Mouse (Mus musculus): ENCODE data around the gene Endov. TPM values are rescaled to one million over a fixed set of nuclear protein-coding genes. Genes with fewer than 3 reads are reported as not detected.
A peak's percentile ranks its signal among the peaks of the same experiment; 100 is the strongest.

The Endov gene
- polyA plus RNA-seq, 1 experiment = 16.6 TPM

- no peaks in the 10 kb centered on the region for H3K27me3 ChIP-seq (ENCODE audit: control insufficient read depth, insufficient read depth, insufficient read length)
- no peak overlapping the region for H3K4me2 ChIP-seq (ENCODE audit: low read depth)
- no peak for TF ChIP-seq POLR2AphosphoS2 (IDR thresholded peaks at IDR 0.05; ENCODE audit: insufficient read length, low read depth)
- no peak for TF ChIP-seq CEBPB (IDR thresholded peaks at IDR 0.05; ENCODE audit: insufficient read depth, poor library complexity, severe bottlenecking)
- TF ChIP-seq SRF (IDR thresholded peaks at IDR 0.05; ENCODE audit: control insufficient read depth, insufficient read length, low read depth) = no peak
- no peak for TF ChIP-seq POLR2A (IDR thresholded peaks at IDR 0.05; ENCODE audit: insufficient read length, low read depth)
- no peak for TF ChIP-seq MYOD1 (IDR thresholded peaks at IDR 0.05; ENCODE audit: control insufficient read depth in 1 of 3, insufficient read length in 2 of 3, low read depth in 2 of 3)
- no peak for TF ChIP-seq E2F4 (IDR thresholded peaks at IDR 0.05; ENCODE audit: insufficient read depth)
- no peak for TF ChIP-seq TCF3 (IDR thresholded peaks at IDR 0.05; ENCODE audit: insufficient read length, low read depth)
- TF ChIP-seq USF1 (IDR thresholded peaks at IDR 0.05; ENCODE audit: low read depth) = no peak
- no peak for TF ChIP-seq TCF12 (IDR thresholded peaks at IDR 0.05; ENCODE audit: insufficient read depth, poor library complexity, severe bottlenecking)
- TF ChIP-seq MAX (IDR thresholded peaks at IDR 0.05; ENCODE audit: low read depth) = no peak
- TF ChIP-seq MYOG (IDR thresholded peaks at IDR 0.05; ENCODE audit: control insufficient read depth in 1 of 3, insufficient read depth in 1 of 3, insufficient read length in 2 of 3, low read depth in 2 of 3) = no peak
- no peak overlapping the region for H3K4me3 ChIP-seq
- H3ac ChIP-seq (ENCODE audit: control insufficient read depth, insufficient read length) = no peak overlapping the region
- no peaks in the 10 kb centered on the region for H3K79me2 ChIP-seq (ENCODE audit: control insufficient read depth, insufficient read depth)
- H3K36me3 ChIP-seq (ENCODE audit: control insufficient read depth, insufficient read depth) = no peaks in the 10 kb centered on the region
Observed at GRCm38 (mm10) chr11:119532460-119532859, 41.3 kb downstream of the Endov start.

- Histone ChIP-seq H3K27me3 (ENCODE audit: control insufficient read depth, insufficient read depth, insufficient read length) (no peaks in the 10 kb centered on the region), H3K79me2 (ENCODE audit: control insufficient read depth, insufficient read depth) (no peaks in the 10 kb centered on the region), H3K4me2 (ENCODE audit: low read depth) (no peak overlapping the region), H3K4me3 (no peak overlapping the region), H3K36me3 (ENCODE audit: control insufficient read depth, insufficient read depth) (no peaks in the 10 kb centered on the region), H3ac (ENCODE audit: control insufficient read depth, insufficient read length) (no peak overlapping the region)
- TF ChIP-seq MYOG (IDR thresholded peaks at IDR 0.05; ENCODE audit: control insufficient read depth in 1 of 3, insufficient read depth in 1 of 3, insufficient read length in 2 of 3, low read depth in 2 of 3) (no peak), CEBPB (IDR thresholded peaks at IDR 0.05; ENCODE audit: insufficient read depth, poor library complexity, severe bottlenecking) (no peak), MAX (IDR thresholded peaks at IDR 0.05; ENCODE audit: low read depth) (no peak), USF1 (IDR thresholded peaks at IDR 0.05; ENCODE audit: low read depth) (no peak)
Observed at GRCm38 (mm10) chr11:119533745-119534144, 42.6 kb downstream of the Endov start.

- no peaks in the 10 kb centered on the region for H3K27me3 ChIP-seq (ENCODE audit: control insufficient read depth, insufficient read depth, insufficient read length)
- H3K36me3 ChIP-seq (ENCODE audit: control insufficient read depth, insufficient read depth) = no peaks in the 10 kb centered on the region
- H3K79me2 ChIP-seq (ENCODE audit: control insufficient read depth, insufficient read depth) = no peaks in the 10 kb centered on the region
- no peak overlapping the region for H3K4me3 ChIP-seq
- TF ChIP-seq REST (IDR thresholded peaks at IDR 0.05; ENCODE audit: insufficient read depth, insufficient read length) (peak; percentile 80), SRF (IDR thresholded peaks at IDR 0.05; ENCODE audit: control insufficient read depth, insufficient read length, low read depth) (no peak), MYOD1 (IDR thresholded peaks at IDR 0.05; ENCODE audit: control insufficient read depth in 1 of 3, insufficient read length in 2 of 3, low read depth in 2 of 3) (no peak)
- H3K4me2 ChIP-seq (ENCODE audit: low read depth) = no peak overlapping the region
- H3ac ChIP-seq (ENCODE audit: control insufficient read depth, insufficient read length) = no peak overlapping the region
Observed at GRCm38 (mm10) chr11:119539944-119540343, 48.8 kb downstream of the Endov start.

- H3K79me2 ChIP-seq (ENCODE audit: control insufficient read depth, insufficient read depth) = no peaks in the 10 kb centered on the region
- no peaks in the 10 kb centered on the region for H3K27me3 ChIP-seq (ENCODE audit: control insufficient read depth, insufficient read depth, insufficient read length)
- no peaks in the 10 kb centered on the region for H3K36me3 ChIP-seq (ENCODE audit: control insufficient read depth, insufficient read depth)
- no peak overlapping the region for H3K4me3 ChIP-seq
- no peak overlapping the region for H3K4me2 ChIP-seq (ENCODE audit: low read depth)
- no peak for TF ChIP-seq SRF (IDR thresholded peaks at IDR 0.05; ENCODE audit: control insufficient read depth, insufficient read length, low read depth)
- TF ChIP-seq MYOG (IDR thresholded peaks at IDR 0.05; ENCODE audit: control insufficient read depth in 1 of 3, insufficient read depth in 1 of 3, insufficient read length in 2 of 3, low read depth in 2 of 3) = no peak
- TF ChIP-seq CEBPB (IDR thresholded peaks at IDR 0.05; ENCODE audit: insufficient read depth, poor library complexity, severe bottlenecking) = no peak
- no peak for TF ChIP-seq E2F4 (IDR thresholded peaks at IDR 0.05; ENCODE audit: insufficient read depth)
- TF ChIP-seq MAX (IDR thresholded peaks at IDR 0.05; ENCODE audit: low read depth) = no peak
- no peak for TF ChIP-seq TCF12 (IDR thresholded peaks at IDR 0.05; ENCODE audit: insufficient read depth, poor library complexity, severe bottlenecking)
- no peak for TF ChIP-seq TCF3 (IDR thresholded peaks at IDR 0.05; ENCODE audit: insufficient read length, low read depth)
- no peak for TF ChIP-seq USF1 (IDR thresholded peaks at IDR 0.05; ENCODE audit: low read depth)
- TF ChIP-seq MYOD1 (IDR thresholded peaks at IDR 0.05; ENCODE audit: control insufficient read depth in 1 of 3, insufficient read length in 2 of 3, low read depth in 2 of 3) = no peak
- TF ChIP-seq REST (IDR thresholded peaks at IDR 0.05; ENCODE audit: insufficient read depth, insufficient read length) = no peak
- TF ChIP-seq POLR2AphosphoS2 (IDR thresholded peaks at IDR 0.05; ENCODE audit: insufficient read length, low read depth) = no peak
- no peak for TF ChIP-seq POLR2A (IDR thresholded peaks at IDR 0.05; ENCODE audit: insufficient read length, low read depth)
- H3ac ChIP-seq (ENCODE audit: control insufficient read depth, insufficient read length) = no peak overlapping the region
Observed at GRCm38 (mm10) chr11:119540560-119540959, 49.4 kb downstream of the Endov start.

GRCm38 (mm10) chr11:119541082-119541481 lies 49.9 kb downstream of the Endov start:
- Histone ChIP-seq H3K4me3 (no peak overlapping the region), H3K27me3 (ENCODE audit: control insufficient read depth, insufficient read depth, insufficient read length) (no peaks in the 10 kb centered on the region), H3ac (ENCODE audit: control insufficient read depth, insufficient read length) (no peak overlapping the region), H3K4me2 (ENCODE audit: low read depth) (no peak overlapping the region), H3K36me3 (ENCODE audit: control insufficient read depth, insufficient read depth) (no peaks in the 10 kb centered on the region), H3K79me2 (ENCODE audit: control insufficient read depth, insufficient read depth) (no peaks in the 10 kb centered on the region)
- TF ChIP-seq SRF (IDR thresholded peaks at IDR 0.05; ENCODE audit: control insufficient read depth, insufficient read length, low read depth) (no peak), POLR2AphosphoS2 (IDR thresholded peaks at IDR 0.05; ENCODE audit: insufficient read length, low read depth) (no peak), MAX (IDR thresholded peaks at IDR 0.05; ENCODE audit: low read depth) (no peak), TCF3 (IDR thresholded peaks at IDR 0.05; ENCODE audit: insufficient read length, low read depth) (no peak), CEBPB (IDR thresholded peaks at IDR 0.05; ENCODE audit: insufficient read depth, poor library complexity, severe bottlenecking) (no peak), MYOG (IDR thresholded peaks at IDR 0.05; ENCODE audit: control insufficient read depth in 1 of 3, insufficient read depth in 1 of 3, insufficient read length in 2 of 3, low read depth in 2 of 3) (no peak), MYOD1 (IDR thresholded peaks at IDR 0.05; ENCODE audit: control insufficient read depth in 1 of 3, insufficient read length in 2 of 3, low read depth in 2 of 3) (no peak), POLR2A (IDR thresholded peaks at IDR 0.05; ENCODE audit: insufficient read length, low read depth) (no peak), REST (IDR thresholded peaks at IDR 0.05; ENCODE audit: insufficient read depth, insufficient read length) (no peak), TCF12 (IDR thresholded peaks at IDR 0.05; ENCODE audit: insufficient read depth, poor library complexity, severe bottlenecking) (no peak), E2F4 (IDR thresholded peaks at IDR 0.05; ENCODE audit: insufficient read depth) (no peak)

All from myocyte (in vitro differentiated cells).